Mouse (Mus musculus): Measurements from ENCODE around the gene Ighmbp2.
"Not testable (repeated sequence)": the region's sequence is repeated elsewhere in the genome, so short reads cannot be mapped to it uniquely, and the experiment has no call there.

Gene Ighmbp2

DNA sequence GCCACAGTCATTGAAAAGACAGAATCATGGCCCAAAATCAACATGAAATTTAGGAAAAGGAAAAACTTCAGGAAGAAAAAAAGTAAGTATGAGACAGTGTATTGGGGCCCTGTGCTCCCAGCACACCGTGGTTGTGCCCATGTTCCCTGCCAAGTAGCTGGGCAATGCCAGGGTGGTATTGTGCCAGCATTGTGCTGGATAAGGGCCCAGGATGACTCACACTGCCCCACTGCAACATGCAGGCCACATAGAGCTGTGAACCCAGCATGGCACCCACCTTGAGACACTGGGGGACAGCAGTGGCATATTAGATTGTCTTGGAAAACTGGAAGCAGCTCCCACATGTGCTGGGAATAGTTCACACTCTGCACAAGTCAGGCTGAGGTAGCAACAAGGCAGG lies 6.2 kb upstream of the Ighmbp2 start:
- DNase-seq (ENCODE audit: low spot score in 2 of 2), result no peak

DNA sequence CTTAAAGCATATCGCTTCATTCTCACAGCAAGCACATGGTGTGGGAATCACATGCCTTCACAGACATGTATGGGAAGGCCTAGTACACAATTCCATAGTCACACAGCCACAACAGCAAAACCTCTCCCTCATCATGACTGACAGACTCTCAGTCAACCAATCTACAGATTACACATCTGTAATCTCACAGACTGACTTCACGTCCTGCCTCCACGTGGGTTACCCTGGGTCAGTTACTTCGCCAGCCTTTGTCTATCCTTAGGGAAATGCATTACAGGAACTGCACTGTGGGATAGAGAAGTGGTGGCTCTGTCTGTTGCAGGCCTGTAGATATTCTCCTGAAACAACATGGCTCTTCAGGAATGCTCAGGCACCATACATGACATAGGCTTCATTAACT lies 931 bp downstream of the Ighmbp2 start:
- DNase-seq (ENCODE audit: low spot score in 2 of 2), result no peak

DNA sequence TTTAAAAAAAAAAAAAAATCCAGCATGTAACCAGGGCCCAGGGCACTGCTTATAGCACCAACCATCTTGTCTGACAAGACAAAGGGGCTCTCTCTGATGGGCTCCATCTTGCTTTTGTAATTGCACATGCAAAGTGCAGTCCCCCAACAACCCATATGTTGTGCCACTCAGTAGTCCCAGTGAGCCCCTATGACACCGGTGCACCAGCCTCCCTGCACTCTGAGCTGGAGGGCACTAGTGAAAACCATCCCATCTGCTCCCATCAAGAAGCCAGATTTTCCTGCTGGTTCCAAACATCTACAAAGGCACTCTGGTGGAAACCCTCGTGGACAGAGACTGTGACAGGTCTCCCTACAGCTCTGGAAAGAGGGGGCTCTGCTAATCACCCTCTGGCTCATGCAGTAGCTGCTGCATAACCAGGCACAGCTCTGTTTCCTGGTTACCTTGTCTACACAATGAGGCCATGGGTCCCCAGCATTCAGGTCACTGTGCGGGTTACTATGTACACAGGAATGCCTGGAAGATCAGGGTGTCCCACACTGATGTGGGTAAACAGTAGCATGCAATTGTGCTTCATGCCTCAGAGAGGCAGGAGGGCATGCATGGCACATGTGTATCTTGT lies 7.0 kb downstream of the Ighmbp2 start:
- DNase-seq (ENCODE audit: low spot score in 2 of 2), result no peak

DNA sequence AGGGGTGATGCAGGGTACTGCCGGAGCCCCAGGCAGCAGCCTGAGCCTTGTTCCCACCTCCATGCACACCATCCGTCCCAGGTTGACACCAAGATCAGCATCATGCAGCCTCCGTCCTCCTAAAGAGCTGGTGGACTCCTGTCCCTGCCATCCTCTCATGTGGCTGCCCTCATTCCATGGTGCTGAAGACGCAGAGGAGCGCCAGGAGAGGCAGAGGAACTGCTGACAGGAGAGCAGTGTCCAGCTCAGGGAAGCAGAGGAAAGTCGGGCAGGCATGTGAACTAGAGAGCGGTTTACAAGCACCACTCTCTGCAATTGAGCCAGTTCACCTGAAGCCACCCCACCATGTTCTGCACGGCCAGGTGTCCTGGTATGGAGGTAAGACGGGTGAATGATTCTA lies 9.5 kb downstream of the Ighmbp2 start:
- no peak for DNase-seq (ENCODE audit: low spot score in 2 of 2)

DNA sequence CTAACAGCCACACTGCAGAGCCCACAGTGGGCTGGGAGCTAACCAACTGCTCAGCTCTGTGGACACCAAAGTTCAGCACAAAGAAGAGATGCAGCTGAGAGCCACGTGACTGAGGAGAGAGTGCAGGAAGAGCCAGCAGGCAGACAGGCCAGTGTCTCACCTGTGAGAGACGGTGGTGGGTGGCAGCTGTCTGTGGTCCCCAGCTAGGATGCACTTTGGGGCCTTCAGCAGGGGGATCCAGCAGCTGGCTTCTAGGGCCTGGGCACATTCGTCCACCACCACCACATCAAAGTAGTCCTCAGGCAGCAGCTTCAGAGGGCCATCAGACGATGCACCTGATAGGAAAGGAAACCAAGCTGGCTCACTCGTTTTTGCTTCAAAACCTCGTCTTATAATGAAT lies 11.5 kb downstream of the Ighmbp2 start:
- DNase-seq (ENCODE audit: low spot score in 2 of 2), result peak in 1 of 2 experiments; percentile 8

DNA sequence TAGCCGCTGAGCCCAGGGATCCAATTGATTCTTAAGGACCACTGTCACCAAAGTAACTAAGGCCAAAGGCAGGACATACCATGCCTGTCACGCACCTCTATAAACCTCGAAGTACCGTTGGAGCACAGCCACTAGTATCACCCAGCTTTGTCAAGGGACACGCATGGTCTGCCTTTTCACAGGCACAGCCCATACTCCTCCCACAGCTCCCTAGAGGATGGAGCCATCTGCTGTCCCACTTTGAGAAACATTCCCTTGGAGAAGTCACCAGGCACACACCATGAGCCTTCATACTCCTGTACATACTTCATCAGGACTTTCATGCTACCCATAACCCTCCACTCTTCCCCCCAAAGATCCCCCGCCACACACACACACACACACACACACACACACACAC lies 13.0 kb downstream of the Ighmbp2 start:
- peak in 1 of 2 experiments; percentile 7 for DNase-seq (ENCODE audit: low spot score in 2 of 2)

DNA sequence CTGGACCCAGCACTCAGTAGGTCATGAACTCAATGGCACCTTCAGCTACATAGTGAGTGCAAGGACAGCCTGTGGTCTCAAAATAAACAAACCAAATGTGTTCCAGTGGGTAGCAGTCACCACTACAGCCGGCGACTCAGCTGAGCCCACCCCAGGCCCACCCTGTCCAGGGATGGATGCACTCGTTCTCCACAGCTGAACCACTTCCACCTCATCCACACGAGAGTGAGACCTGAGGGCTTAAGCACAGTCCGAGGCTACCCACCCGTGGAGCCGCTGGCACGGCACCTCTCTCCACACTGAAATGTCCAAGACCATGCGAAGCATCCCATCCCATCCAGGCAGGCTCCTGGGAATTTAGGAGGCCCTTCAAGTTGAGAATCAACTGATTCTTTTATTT lies 13.5 kb downstream of the Ighmbp2 start:
- DNase-seq (ENCODE audit: low spot score in 2 of 2), result peak in 1 of 2 experiments; percentile 1

DNA sequence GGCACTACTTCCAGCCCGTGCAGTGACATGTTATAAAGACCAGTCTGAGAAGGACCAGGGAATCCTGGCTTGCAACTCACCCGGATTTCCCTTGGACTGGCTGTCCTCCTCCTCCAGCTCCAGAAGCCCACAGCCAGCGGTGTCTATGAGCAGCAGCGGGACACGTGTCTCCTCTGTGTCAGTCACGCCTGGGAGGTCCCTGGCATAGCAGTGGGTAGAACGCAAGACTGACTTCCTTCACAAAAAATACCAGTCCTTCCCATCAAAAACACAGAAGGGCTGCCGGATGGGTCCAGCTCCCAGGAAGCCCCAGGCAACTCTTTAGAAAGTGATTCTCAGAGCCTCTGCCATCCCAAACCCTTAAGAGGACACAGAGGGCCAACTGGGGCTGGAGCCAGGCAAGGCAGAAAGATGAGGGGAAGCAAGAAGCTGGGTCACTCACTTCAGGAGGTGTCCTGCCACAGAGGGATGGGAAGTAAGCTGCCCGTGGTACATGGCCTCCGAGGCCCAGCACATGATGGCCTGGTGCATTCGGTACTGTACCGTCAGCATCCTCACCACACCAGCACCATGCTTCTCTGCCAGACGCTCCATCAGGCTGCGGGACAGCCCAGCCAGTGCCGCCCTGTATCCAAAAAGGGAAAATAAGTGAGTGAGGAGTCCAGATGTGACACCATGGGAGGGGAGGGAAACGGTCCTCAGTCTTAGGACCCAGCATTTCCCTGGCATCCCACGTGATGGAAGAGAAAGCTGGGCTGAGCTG lies 14.4 kb downstream of the Ighmbp2 start:
- peak in 1 of 2 experiments; percentile 9 for DNase-seq (ENCODE audit: low spot score in 2 of 2)

DNA sequence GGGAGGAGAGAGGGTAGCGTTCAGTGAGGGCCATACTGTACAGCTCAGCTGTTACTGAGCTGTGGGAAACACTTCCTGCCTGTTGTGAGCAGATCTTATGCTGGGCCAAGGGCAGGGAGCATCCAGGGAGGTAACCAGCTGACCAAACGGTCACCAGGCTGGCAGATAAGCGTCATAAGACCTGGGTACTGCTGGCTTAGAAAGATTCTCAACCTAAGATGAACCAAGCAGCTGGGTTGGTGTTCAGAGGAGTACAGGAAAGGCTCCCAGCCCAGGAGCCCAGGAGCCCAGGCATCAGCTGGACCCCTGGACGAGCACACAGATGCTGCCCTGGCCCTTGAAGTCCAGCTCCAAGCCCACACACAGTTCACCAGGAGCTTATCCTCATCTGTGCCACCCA lies 15.5 kb downstream of the Ighmbp2 start:
- no peak for DNase-seq (ENCODE audit: low spot score in 2 of 2)

DNA sequence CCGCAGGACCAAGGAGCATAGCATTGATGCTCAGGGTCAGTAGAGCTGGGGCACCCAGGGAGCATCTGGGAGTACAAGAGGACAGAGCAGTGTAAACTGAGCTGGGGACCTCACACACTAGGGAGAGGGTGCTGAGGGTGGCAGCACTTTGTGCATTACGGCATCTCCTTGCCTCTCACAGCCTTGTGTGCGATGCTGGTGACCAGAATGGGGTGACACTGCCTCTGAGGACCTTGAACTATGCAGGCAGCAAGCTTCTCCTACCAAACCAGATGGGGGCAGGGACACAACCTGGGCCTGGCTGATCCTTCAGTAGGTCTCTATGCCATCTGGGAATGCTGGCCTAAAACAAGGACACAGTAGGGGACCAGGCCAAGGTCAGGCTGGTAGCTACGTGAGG lies 16.1 kb downstream of the Ighmbp2 start:
- peak in 1 of 2 experiments; percentile 7 for DNase-seq (ENCODE audit: low spot score in 2 of 2)

DNA sequence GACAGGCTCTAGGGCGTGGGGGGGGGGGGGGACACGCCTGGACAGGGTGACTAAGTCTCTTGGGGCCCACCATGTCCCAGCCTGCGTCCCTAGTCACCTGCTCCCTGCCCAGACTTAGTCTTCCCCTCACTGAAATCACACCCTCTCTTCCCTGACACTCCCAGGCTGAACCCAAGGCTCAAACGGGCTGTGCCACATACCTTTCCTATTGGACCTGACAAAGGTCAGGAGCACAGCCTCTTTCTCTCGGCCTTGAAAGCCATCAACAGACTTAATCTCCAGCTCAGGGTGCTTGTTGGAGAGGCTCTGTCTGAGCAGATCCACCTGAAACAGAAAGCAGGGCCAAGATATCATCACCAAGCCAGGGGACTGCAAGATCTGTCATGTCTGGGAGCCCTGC lies 16.7 kb downstream of the Ighmbp2 start:
- no peak for DNase-seq (ENCODE audit: low spot score in 2 of 2)

DNA sequence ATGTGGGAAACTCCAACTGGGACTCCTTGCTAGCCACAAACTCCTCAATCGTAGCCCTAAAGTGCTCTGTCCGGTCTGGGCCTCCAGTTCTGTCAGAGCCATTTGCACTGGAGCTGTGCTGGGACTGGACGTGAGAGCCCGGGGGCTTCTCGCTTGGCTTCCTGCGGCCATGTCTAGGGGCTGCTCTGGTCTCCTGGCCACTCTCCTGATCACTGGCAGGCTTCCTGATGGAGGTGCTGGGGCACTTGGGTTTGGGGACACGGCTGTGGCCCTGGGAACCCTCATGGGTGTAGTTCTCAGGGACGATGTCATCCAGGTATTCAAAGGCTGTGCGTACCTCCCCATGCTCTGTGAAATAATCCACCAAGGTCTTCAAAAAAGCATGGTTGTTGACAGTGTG lies 17.6 kb downstream of the Ighmbp2 start:
- DNase-seq (ENCODE audit: low spot score in 2 of 2), result peak; percentile 1 to 8

DNA sequence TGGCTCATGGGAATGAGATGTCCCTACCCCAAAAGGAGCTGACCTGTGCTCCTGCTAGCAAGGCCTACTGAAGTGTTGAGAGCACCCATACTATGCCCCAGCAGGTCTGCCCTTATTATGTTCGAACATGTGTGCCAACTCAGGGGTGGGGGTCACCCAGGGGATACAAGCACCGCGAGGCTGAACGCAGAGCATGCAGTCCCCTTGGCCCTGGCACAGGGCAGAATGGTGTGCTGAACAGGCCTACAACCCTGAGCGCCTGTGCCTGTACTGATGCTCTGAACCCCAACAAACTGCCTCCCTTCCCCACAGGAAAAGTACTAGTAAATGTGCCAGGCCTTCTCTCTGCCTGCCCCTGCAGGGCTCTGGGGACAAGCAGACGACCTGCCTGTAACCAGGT lies 18.5 kb downstream of the Ighmbp2 start:
- peak; percentile 2 to 8 for DNase-seq (ENCODE audit: low spot score in 2 of 2)

DNA sequence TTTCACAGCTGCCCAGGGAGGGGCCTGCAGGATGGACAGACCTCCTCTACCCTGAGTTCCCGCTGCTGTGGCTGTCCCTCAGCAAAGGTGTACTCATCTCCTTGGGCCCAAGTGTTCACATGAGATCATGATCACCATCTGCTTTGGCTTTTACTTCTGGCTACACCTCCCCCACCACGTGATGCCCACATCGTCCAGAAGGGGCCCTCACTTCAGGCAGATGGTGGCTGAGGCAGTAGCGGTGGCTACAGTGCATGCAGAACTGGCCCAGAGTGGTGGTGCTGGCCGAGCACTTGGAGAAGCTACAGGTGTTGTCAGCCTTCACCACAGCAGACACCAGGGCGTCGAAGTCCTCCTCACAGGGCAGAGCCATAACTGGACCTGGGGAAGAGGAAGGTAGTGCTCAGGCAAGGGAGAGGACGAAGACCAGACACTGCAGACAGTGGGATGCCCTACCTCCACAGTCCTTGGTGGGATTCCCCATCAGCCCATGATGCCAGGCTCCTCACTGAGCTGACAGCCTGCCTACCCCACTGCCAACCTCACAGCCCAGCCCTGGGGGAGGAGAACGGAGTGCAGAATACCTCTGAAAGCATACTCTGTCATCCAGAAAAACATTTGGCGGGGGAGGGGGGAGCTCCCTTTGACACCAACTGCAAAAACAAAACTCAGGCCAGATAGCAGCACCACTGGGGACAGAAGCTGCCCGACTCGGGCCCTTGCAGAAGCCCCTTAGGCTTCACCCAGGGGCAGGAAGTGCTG lies 20.9 kb downstream of the Ighmbp2 start:
- DNase-seq (ENCODE audit: low spot score in 2 of 2), result peak; percentile 1 to 8

DNA sequence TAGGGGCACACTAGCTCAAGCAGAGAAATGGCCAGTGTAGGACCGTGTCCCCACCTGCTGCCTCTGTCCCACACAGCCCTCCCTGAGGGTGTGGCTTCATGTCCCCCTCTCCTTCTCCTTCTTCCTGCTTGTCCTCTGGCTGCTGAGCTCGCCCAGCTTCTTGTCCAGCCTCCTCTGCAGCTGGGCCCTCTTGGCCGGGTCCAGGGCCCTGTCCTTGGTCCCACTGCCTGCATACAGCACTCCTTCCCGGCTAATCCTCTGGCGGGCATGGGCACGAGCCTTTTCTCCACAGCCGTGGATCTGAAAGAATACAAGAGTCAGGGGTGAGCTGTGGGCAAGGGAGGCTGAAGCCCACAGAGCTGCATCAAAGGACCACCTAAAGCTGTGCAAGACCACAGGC lies 21.5 kb downstream of the Ighmbp2 start:
- DNase-seq (ENCODE audit: low spot score in 2 of 2), result no peak

DNA sequence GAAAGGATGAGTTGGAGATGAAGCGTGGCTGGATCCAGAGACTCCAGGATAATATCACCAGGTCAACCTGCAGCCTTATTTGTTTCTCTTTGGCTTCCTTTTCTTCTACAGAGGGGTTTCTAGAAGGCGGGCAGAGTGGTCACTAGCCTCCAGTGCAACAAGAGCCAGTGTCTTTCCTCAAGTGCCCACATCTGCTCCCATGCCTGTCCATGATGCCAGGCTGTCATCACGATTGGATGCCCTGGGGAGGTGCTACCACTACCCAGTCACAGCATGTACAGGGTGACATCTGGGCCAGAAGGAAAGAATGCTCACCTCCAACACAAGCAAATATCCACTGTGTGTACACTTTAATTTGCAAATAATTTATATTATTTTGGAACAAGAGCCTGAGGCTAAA lies 22.2 kb downstream of the Ighmbp2 start:
- no peak for DNase-seq (ENCODE audit: low spot score in 2 of 2)

DNA sequence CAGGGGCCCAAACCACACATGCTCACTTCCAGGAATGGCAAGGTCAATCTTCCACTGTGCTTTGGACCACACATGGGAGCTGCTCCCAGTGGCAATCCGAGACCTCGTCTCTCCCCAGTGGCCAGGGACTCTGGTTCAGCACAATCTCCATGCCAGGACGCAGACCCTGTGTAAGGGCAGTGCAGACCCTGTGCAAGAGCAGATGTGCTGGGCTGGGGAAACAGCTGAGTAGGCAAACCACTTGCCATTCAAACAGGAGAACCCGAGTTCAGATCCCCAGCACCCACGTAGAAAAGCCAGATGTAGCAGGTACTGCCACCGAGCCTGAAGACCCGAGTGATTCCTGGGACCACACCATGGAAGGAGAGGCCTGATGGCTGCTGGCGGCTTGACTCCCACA lies 22.8 kb downstream of the Ighmbp2 start:
- no peak for DNase-seq (ENCODE audit: low spot score in 2 of 2)

DNA sequence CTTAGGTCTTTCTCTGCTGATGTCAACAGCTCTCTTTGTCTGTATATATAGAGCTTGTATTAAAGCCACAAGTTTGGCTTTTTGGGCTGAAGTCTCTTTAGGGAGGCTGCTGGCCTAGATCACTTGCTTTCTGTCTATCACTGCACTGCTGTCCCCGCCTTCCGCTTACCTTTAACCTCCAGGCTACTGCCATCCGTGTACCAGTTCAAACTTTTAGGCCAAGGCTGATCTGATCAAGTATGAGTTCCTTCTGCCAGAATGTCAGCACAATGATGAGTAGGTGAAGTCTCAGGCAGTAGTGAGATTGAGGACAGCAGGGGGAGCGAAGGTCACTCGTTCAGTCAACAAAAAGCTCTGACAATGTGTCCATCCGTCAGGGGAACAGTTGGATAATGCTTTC lies 57.6 kb downstream of the Ighmbp2 start:
- not testable (repeated sequence) for DNase-seq (ENCODE audit: low spot score in 2 of 2)

DNA sequence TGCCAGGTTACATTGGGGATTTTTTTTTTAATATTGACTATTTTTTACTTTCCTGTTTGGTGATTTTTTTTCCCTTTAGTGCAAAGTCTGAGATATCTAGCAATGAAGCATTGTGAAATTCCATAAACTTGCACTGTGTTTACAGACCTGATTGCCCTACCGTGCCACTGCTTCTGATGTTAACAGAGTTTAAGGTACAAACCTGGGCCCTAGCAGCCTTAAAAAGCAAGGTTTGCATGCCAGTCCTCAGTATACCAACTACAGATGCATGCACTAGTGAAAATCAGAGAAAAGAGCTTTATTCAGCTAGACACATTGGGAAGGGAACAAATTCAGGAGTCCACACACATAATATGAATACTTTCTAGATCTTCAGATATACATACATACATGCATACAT lies 67.9 kb downstream of the Ighmbp2 start:
- DNase-seq (ENCODE audit: low spot score in 2 of 2), result not testable (repeated sequence)

Measured in spleen, postnatal 10 days (tissue).